Mouse (Mus musculus): ENCODE data around the gene Mgat4e.
A peak's percentile ranks its signal among the peaks of the same experiment; 100 is the strongest.
"Not testable (repeated sequence)": the region's sequence is repeated elsewhere in the genome, so short reads cannot be mapped to it uniquely, and the experiment has no call there.

Gene Mgat4e

DNA sequence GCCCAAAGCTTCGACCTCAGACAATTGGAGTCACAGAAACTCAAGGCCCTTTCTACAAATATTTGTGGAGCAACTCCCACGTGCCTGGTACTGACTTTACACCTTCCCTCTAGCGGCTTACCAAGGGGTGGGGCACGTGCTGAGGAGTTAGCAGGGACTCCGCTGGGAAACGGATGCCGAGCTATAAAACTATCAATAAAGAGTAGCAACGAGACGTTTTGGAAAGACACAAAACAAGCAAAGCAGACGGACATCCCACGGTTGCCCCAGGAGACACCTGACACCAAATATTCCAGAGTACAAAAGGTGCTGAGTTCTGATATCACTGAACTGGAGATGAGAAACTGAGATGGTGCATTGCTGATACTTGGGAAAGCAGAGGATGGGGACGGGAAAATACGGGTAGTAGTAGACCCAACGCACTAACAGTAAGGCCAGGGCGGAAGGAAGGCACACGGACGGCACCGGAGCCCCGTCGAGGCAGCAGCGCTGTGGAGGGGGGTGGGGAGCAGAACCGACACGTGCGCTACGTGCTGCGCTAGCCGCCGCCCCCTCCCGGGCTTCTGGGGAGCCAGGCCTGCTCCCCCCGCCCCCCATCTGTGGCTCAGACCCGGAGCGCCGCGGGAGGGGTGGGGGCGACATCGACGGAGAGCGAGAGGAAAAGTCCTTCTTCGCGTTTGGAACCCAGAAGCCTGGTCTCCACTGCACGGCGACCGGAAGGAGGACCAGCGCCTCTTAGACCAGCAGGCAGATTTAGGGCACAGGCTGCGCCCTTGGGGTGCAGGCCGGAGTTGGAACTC lies 6.6 kb upstream of the Mgat4e start:
- peak; percentile 66 to 69 for DNase-seq (ENCODE audit: low spot score in 2 of 2)

DNA sequence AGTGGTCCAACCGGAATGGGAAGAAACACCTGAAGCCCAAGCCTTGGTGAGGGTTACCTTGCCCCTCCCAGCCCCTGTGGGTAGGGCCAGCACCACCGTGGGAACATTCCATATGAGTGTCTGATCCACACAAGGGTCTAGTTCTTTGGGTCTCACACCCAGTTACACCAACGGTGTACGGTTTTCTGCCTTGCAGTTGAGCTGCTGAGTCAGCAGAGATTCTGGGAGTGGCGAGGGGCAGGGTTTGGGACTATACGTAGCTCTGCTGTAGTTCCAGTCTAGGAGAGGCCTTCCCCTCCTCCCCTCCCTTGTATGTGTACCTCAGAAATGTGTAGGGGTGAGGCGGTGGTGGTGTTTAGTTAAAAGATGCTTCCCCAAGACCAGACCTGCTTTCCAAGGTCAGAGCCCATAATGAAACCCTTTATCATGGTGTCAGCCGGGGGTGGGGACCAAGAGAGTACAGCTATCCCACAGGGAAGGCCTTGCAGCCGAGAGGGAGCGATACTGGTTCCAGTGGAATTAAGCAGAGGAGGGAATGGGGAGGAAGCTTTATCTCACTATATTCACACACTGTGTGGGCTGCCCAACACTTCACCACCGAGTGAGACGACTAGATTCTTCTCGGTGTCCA lies 5.9 kb upstream of the Mgat4e start:
- no peak for DNase-seq (ENCODE audit: low spot score in 2 of 2)

DNA sequence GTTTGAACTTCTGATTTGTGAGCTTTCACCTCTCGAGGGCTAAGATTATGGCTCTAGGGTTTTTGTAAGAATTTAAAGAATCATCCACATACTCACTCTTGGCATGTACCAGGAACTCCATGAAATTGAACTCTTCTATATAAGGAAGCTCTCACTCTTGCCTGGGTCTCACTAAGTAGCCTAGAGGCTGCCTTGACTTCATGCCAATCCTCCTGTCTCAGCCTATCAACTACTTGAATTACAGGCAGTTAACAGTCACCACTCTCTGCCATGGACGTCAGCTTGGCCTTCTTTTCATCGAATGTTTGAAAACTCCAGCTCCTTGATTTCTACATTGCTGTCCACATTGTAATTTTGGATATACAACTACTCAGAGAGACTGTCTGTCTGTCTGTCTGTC lies 2.9 kb upstream of the Mgat4e start:
- no peak for DNase-seq (ENCODE audit: low spot score in 2 of 2)

DNA sequence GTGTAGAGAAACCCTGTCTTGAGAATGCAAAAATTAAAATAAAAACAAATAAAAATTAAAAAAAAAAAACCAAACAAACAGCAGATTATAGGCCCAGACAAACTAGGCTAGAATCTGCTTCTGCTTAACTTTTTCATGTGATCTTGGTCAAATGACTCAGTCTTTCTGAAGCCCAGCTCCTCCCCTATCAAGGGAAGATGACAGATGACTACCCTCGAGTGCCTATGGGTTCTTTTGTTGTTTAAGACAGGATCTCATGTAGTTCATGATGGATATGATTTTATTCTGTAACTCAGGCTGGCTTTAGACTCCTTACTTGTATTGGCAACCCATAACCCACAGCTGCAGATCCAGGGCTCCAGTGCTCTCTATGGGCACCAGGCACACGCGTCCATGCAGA lies 2.4 kb upstream of the Mgat4e start:
- DNase-seq (ENCODE audit: low spot score in 2 of 2) = no peak

DNA sequence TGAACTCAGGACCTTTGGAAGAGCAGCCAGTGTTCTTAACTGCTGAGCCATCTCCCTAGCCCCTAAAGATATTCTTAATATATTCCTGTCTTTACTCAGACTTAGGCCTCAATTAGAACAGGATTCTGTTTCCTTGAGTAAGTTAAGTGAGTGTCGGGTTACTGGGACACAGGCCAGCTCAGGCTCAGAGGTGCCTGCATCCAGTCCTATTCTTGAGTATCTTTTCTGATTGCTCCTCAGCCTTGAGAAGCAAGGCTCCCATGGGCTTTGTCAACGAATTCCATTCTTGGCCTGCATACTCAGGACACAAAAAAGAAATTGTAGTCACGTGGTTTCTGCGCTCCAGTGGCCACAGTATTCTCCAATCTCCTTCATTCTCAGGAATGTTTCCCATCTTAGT lies 1.3 kb downstream of the Mgat4e start:
- DNase-seq (ENCODE audit: low spot score in 2 of 2) = no peak

DNA sequence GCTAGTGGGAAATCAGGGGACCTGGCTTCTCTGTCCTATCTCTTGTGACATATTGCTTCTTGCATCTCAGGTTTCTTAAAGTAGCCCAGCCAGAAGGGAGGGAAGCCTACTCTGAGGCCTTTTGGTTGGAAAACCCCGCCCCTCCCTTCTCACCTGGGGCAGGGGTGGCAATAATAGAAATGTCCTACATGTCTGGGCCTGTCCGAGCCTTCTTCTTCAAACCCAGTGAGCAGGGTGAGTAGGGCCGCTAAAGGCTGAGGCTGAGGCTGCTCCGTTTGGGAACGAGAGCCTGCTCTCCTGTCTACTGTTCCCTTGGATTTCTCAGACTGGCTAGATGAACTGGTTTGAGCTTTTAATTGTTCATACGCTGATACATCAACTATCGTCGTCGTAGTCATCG lies 8.9 kb downstream of the Mgat4e start:
- DNase-seq (ENCODE audit: low spot score in 2 of 2) = no peak

DNA sequence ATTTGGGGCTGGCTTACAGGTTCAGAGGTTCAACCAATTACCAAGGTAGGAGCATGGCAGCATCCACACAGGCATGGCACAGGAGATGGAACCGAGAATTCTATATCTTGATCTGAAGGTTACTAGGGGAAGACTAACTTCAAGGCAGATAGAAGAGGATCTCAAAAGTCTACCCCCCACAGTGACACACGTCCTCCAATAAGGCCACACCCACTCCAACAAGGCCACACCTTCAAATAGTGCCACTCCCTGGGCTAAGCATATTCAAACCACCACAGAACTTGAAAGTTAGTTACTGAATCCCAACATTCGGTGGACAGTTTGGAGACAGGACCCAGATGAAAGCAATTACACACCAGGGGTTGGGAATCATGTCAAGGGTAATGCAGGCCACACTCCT lies 14.0 kb downstream of the Mgat4e start:
- no peak for DNase-seq (ENCODE audit: low spot score in 2 of 2)

DNA sequence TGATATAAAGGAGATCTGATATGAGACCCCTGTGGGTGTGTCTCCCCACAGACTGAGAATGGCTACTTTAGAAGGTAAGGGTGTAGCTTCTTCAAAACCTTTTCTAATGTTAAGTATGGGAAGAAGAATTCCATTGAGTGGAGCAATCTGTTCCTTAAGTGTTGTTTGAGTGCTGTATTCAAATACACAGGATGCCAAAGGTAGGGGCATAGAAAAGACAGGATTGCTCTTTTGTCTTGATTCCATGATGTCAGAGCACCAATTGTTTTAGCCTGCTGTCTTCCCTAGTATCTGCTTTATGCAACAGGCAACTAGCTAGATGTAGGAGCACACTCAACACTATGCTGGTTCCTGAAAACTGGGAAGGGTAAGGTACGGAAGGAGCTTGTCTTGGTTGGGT lies 14.4 kb downstream of the Mgat4e start:
- DNase-seq (ENCODE audit: low spot score in 2 of 2) = no peak

DNA sequence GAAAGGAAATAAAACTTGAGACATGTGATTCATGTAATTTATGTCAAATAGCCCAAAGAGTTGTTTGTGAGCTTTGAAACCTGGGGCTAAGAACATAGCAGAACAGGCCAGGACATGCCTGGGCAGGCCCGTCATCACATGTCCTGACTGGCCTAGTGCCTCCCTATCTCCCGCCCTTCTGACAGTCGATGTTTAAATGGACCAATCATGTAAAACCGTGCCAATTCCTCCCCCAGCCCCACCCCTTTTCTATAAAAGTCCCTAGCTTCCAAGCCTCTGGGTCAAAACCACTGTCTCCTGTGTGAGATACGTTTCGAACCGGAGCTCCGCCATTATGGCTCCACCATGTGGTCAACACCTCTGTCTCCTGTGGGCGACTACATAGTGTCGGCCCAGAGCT lies 15.8 kb downstream of the Mgat4e start:
- DNase-seq (ENCODE audit: low spot score in 2 of 2) = not testable (repeated sequence)

DNA sequence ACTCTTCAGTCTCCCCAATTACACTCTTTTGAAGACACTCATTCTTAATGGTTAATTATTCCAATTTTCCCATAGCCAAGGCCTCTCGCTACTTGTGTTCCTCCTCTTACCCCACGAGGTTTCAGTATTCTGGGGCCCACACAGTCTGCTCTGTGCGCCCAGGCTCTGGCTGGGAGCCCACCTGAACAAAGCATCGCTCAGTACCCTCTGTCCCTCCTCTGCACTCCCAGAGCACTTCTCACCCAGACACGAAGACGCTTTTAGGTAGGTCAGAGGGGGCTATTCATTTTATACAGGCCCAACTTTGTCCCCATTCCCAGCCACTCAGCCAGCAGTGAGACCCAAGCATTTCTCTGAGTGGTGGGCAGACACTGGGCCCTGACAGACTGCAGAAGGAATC lies 18.9 kb downstream of the Mgat4e start:
- DNase-seq (ENCODE audit: low spot score in 2 of 2) = peak; percentile 55 to 66

DNA sequence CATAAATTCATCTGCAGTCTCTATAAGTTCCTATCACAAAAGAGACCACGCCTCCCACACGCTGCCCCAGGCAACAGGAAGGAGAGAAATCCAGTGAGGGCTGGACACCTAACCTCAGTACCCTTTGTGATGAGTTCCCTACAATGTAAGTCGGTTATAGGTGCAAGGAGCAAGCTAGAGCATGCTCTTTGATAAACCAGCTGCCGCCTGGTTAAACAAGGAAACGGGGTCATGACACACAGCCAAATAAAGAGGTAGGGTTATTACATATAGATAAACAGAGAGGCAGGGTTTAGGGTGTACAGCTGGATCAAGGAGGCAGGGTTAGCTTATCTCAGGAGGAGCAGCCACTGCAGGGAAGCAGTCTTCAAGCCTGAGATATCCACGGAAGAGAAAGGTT lies 22.7 kb downstream of the Mgat4e start:
- no peak for DNase-seq (ENCODE audit: low spot score in 2 of 2)

DNA sequence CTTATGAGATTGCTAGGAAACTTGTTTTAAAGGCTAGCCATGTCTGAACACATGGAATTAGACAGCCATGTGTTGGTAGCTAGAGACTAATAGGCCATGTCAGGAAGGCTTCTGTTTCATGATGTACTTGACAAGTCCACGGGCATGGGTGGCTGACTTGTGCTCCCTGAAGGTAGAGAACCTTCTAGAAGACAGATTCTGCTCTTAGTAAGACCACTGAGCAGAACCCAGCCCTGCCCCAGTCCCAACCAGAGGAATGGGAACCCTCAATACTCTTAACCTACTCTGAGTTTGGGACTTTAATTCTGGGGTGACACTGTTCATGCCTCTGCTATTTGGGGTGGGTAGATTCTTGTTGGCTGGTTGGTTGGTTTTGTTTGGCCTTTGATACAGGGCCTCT lies 24.5 kb downstream of the Mgat4e start:
- DNase-seq (ENCODE audit: low spot score in 2 of 2) = no peak

DNA sequence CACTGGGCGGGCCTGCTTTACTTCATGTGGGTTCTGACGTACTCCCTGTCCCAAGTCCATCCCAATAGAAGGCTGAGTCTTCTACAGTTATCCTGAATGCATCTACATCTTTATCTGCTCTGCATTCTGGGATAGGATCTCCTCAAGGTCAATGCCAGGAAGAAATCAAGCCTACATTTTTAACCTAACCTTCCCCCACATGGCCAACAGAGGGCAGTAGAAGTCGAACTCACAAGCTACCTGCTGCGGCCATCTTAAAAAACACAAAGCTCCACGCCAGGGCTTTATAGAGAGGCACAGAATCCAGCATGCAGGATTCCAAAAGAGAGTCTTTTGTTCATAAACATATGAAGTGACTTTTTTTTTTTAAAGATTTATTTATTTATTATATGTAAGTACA lies 25.1 kb downstream of the Mgat4e start:
- DNase-seq (ENCODE audit: low spot score in 2 of 2) = no peak

DNA sequence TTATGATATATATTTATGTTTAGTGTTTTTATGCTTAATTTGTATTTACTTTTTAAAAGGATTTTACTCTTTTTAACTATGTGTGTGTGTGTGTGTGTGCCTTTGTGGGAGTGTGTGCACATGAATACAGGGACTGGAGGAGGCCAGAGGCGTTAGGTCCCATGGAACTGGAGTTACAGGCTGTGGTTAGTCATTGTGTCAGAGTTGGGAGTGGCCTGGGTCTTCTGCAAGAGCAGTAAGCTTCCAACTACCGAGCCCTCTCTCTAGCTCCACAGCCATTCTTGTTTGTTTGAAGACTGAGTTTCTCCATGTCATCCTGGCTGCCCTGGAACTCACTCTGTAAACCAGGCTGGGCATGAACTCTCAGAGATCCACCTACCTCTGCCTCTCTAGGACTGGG lies 27.2 kb downstream of the Mgat4e start:
- no peak for DNase-seq (ENCODE audit: low spot score in 2 of 2)

DNA sequence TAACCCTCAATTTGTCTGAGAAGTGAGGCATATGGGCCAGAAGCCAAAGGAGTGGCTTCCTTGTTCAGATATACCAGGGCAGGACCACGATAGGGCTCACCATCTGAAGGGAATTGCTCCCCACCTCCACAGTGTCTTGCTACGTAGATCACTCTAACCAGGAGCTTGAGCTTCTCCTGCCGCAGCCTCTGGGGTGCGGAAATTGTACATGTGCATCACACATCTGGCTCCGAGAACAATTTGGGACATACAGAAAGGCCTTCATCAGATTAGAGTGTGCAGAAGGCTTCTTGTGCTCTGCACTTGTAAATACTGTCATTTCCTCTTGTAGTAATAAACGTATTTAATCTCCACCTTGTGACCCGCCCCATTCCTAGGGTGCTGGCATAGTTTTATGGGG lies 28.3 kb downstream of the Mgat4e start:
- no peak for DNase-seq (ENCODE audit: low spot score in 2 of 2)

DNA sequence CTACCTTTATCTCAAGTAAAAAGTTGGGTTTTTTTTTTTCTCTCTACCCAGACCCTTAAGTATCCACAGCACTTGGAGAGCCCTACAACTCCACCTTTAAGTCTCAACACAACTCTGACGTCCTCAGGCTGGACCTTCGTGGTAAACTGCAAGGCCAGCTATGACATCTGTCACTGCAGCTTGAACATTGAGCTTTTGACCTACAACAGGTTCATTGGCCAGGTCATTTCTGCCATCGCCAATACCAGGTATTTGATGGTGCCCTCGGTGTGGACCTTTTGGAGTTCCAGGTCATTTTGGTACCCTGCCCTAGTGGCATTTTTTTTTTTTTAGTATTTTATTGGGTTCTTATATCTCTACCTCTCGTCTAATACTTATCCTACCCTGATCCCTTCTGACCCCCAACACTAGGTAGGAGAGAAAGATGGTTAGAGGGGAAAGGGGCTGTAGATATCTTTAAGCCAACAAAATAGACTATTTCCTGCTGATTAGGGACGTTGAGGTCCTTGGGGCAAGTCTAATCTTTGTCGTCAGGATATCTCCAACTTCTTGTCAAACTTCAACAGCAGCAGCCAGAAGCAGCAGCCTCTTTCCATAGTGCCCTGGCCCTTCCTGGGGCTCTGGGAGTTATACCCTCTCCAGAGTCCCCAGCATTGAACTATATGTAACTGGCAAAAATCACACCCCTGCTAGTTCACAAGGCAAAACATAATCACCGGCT lies 29.3 kb downstream of the Mgat4e start:
- DNase-seq (ENCODE audit: low spot score in 2 of 2) = no peak

DNA sequence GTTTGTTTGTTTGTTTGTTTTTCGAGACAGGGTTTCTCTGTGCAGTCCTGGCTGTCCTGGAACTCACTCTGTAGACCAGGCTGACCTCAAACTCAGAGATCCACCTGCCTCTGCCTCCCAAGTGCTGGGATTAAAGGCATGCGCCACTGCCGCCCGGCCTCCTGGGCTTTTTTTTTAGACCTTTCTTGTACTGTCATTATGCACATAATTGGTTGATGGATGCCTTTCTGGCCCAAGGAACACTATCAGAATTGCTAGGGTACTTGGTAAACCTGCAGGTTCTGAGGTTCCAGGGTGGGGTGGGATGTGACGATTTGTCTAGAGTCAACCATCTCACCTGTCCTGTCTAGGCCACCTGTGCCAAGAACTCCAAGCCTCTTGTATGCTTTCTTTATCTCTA lies 30.3 kb downstream of the Mgat4e start:
- DNase-seq (ENCODE audit: low spot score in 2 of 2) = not testable (repeated sequence)

DNA sequence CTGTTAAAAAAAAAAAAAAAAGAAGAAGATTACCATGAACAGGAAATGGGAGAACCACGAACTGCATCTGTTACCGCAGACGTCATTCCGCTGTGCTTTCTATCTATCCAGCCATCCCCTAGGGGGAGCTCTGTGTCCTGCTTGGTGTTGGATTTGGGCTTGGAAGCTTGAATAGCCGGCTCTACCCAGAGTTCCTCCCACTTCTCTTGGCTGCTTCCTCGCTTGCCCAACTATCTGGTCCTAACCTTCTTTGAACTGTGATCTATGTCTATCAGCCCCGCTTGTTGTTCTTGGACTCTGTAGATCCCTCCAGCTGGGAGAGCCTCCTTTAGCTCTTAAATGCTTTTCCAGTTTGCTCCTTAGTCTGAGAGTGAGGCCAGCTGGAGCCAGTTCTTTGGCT lies 30.8 kb downstream of the Mgat4e start:
- DNase-seq (ENCODE audit: low spot score in 2 of 2) = peak; percentile 62 to 69

DNA sequence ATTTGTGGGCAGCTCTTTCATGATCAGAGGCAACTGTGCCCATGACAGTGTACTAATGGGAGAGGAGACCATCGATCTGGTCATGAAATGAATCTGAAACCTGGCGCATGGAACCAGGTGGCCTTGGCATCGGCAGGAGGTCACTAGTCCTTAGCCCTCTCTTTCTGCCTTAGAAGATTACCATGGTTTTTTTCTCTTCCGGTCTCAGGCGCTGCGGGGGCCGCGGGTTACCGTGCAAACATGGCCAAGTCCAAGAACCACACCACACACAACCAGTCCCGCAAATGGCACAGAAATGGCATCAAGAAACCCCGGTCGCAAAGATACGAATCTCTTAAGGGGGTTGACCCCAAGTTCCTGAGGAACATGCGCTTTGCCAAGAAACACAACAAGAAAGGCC lies 31.6 kb downstream of the Mgat4e start:
- not testable (repeated sequence) for DNase-seq (ENCODE audit: low spot score in 2 of 2)

DNA sequence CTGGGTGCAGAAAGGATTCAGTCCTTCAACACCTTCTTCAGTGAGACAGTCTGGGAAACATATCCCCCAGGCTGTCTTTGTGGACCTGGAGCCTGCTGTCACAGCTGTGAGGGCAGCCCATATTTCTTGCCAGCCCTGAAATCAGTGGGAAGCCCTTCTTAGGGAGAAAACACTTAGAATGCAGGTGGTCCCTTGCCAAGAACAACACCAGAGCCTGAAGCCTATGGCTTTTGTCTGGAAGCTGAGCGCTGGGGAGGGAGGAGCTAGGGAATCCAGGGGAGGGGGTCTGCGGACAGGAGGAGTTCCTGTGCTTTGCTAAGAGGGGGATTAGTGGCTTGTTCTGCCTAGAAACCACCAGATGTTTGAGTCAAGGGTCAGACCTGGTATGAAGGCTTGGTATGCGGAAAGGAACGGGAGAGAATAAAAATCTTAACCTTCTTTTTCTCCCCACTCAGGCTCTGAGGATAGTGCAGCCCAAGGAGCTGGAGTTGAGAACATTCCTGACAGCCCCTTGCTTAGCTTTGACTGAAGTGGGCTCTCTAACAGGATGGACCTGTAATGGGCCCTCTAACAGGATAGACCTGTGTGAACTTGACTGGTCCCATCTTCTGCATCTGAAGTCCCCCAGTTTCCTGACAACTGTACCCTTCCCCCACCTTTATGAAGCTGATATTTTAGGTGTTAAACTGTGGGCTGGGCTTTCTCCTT lies 32.8 kb downstream of the Mgat4e start:
- no peak for DNase-seq (ENCODE audit: low spot score in 2 of 2)

DNA sequence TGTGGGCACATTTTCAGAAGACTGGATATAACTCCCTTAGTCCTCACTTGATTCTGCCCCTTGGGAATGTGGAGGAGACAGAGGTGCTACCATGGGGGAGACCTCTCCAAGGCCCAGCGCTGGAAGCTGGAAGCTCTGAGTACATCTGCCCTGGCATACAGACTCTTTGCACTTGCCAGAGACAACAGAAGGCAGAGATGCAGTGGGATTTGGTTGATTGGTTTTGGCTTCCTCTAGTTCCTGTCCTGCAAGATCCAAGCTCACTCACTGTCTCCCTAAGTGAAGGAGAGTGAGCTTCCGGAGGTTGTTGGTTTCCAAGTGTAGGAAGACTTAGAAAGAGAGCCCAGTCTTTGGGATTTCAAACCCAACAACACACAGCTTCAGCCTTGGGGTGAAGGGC lies 33.6 kb downstream of the Mgat4e start:
- DNase-seq (ENCODE audit: low spot score in 2 of 2) = no peak

DNA sequence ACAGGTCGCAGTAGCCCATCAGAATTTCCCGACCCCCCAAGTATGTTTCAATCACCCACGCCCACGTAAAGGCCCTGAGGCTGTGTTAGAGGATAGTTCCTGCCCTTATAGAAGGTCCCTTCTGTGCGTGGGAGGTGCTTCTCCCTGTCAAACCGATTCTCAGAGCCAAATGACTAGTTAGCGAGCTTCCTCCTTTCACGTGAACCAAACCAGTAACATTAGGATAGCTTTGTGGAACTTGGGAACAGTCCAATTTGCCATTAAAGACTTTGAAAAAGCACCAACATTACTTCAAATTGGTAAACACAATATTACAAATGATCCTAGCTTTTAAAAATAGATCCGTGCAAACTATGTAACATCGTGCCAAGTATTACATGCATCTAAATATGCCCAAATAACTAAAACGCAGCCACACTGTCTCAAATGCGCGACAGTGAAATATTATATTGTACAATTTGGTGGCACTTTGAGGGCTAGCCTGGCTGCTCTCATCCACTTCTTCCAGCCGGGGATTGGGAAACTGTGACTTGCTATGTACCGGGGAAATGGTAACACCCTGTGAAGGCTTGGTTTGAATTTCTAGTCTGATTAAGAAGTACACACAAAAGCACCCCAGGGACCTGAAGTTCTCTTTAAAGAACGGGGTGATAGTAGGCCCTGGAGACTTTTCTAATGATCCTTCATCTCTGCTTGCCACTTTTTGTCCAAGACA lies 35.4 kb downstream of the Mgat4e start:
- DNase-seq (ENCODE audit: low spot score in 2 of 2) = no peak

All from frontal cortex, postnatal 10 days (tissue).